Mouse (Mus musculus) CH12.LX (cell line): Measurements from ENCODE around the gene Lpcat3. TPM values are rescaled to one million over a fixed set of nuclear protein-coding genes. Genes with fewer than 3 reads are reported as not detected.

Experiments used
- DNase-seq: peaks from one replicate; pipeline ENCODE4 v3.0.0-alpha.2; 2013; ENCODE audit errors: extremely low read depth
- H3K27ac ChIP-seq: 2 replicates; pipeline ENCODE4 v1.5.1; 2012; ENCODE audit warnings: low read depth, mild to moderate bottlenecking, control low read depth, moderate library complexity; ENCODE audit not compliant: insufficient read depth
- H3K27me3 ChIP-seq: replicated peaks from 2 replicates; pipeline ENCODE3; 2012; ENCODE audit warnings: inconsistent platforms
- H3K36me3 ChIP-seq, 2 experiments: replicated peaks in 1 of 2; 2 replicates each; pipeline versions ENCODE3 to v1.6.1; 2012; ENCODE audit warnings: inconsistent platforms in 1 of 2, low read length in 1 of 2, mild to moderate bottlenecking in 1 of 2, mixed read lengths in 1 of 2, moderate library complexity in 1 of 2; ENCODE audit not compliant: control insufficient read depth in 1 of 2, insufficient read depth in 1 of 2
- H3K4me1 ChIP-seq, 2 experiments: 2 replicates each; pipeline ENCODE4 v1.6.1; 2012; ENCODE audit warnings: inconsistent platforms in 1 of 2, moderate library complexity in 1 of 2; ENCODE audit not compliant: insufficient read depth in 2 of 2, control insufficient read depth in 1 of 2
- H3K4me2 ChIP-seq: 2 replicates; pipeline ENCODE4 v1.6.1; 2012; ENCODE audit warnings: low read depth, mild to moderate bottlenecking, control low read depth; ENCODE audit not compliant: poor library complexity, insufficient read depth, severe bottlenecking
- H3K4me3 ChIP-seq, 3 experiments: fragments of 150-350 bp in 1 of 3; sonication (generic) in 1 of 3; replicated peaks in 1 of 3; 2 replicates each; pipeline versions ENCODE3 to v1.5.1; 2011 to 2012; ENCODE audit warnings: low read depth in 2 of 3, low read length in 2 of 3, mild to moderate bottlenecking in 2 of 3, moderate library complexity in 2 of 3, control low read depth in 1 of 3, improper control_type of control experiment in 1 of 3, inconsistent platforms in 1 of 3, mixed read lengths in 1 of 3; ENCODE audit not compliant: poor library complexity in 1 of 3
- H3K79me2 ChIP-seq: replicated peaks from 2 replicates; pipeline ENCODE4 v1.6.1; 2012; ENCODE audit warnings: mild to moderate bottlenecking, moderate library complexity; ENCODE audit not compliant: control insufficient read depth, poor library complexity, insufficient read depth, severe bottlenecking; ENCODE audit errors: extremely low read depth
- H3K9ac ChIP-seq: 2 replicates; pipeline ENCODE4 v1.6.1; 2012; ENCODE audit warnings: low read depth, mild to moderate bottlenecking, control low read depth, moderate library complexity; ENCODE audit not compliant: insufficient read depth
- H3K9me3 ChIP-seq: replicated peaks from 2 replicates; pipeline ENCODE3; 2012; ENCODE audit warnings: low read length, inconsistent platforms, mixed read lengths
- BHLHE40 ChIP-seq: IDR thresholded peaks from 2 replicates; pipeline ENCODE4 v1.6.1; 2011; ENCODE audit warnings: mild to moderate bottlenecking, low read depth, low read length, improper control_type of control experiment
- CHD1 ChIP-seq: IDR thresholded peaks from 2 replicates; pipeline ENCODE4 v1.6.1; 2012; ENCODE audit warnings: low read depth, low read length, improper control_type of control experiment, inconsistent platforms
- E2F4 ChIP-seq: IDR thresholded peaks from 2 replicates; pipeline ENCODE4 v1.6.1; 2011; ENCODE audit warnings: low read depth, low read length, improper control_type of control experiment; ENCODE audit not compliant: insufficient replicate concordance
- ETS1 ChIP-seq: conservative IDR thresholded peaks from 2 replicates; pipeline ENCODE4 v1.6.1; 2012; ENCODE audit warnings: low read depth, mild to moderate bottlenecking, inconsistent platforms, low read length, improper control_type of control experiment, moderate library complexity
- GABPA ChIP-seq: IDR thresholded peaks from 2 replicates; pipeline ENCODE4 v1.6.1; 2012; ENCODE audit warnings: low read depth, low read length, improper control_type of control experiment, inconsistent platforms; ENCODE audit not compliant: insufficient replicate concordance
- IRF4 ChIP-seq: IDR thresholded peaks from 2 replicates; pipeline ENCODE4 v1.6.1; 2014; ENCODE audit warnings: low read depth, mild to moderate bottlenecking, inconsistent platforms, low read length, improper control_type of control experiment
- JUND ChIP-seq: conservative IDR thresholded peaks from 2 replicates; pipeline ENCODE4 v1.6.1; 2011; ENCODE audit warnings: low read depth, low read length, improper control_type of control experiment
- KAT2A ChIP-seq: IDR thresholded peaks from 2 replicates; pipeline ENCODE4 v1.6.1; 2012; ENCODE audit warnings: low read length, improper control_type of control experiment, inconsistent platforms; ENCODE audit not compliant: insufficient replicate concordance
- MAFK ChIP-seq: IDR thresholded peaks from 2 replicates; pipeline ENCODE4 v1.6.1; 2011; ENCODE audit warnings: low read length, improper control_type of control experiment; ENCODE audit not compliant: insufficient replicate concordance
- MAX ChIP-seq: IDR thresholded peaks from 2 replicates; pipeline ENCODE4 v1.6.1; 2011; ENCODE audit warnings: low read length, improper control_type of control experiment
- MEF2A ChIP-seq: IDR thresholded peaks from 2 replicates; pipeline ENCODE4 v1.6.1; 2014; ENCODE audit warnings: low read depth, mild to moderate bottlenecking, inconsistent platforms, low read length, improper control_type of control experiment, borderline replicate concordance
- NELFE ChIP-seq: IDR thresholded peaks from 2 replicates; pipeline ENCODE4 v1.6.1; 2011; ENCODE audit warnings: low read depth, low read length, improper control_type of control experiment
- NRF1 ChIP-seq: IDR thresholded peaks from 2 replicates; pipeline ENCODE4 v1.6.1; 2014; ENCODE audit warnings: low read depth, mild to moderate bottlenecking, inconsistent platforms, low read length, improper control_type of control experiment, moderate library complexity
- POLR2A ChIP-seq: IDR thresholded peaks from 2 replicates; pipeline ENCODE4 v1.6.1; 2011; ENCODE audit warnings: low read depth, mild to moderate bottlenecking, improper control_type of control experiment, low read length
- RCOR1 ChIP-seq: conservative IDR thresholded peaks from 2 replicates; pipeline ENCODE4 v1.6.1; 2012; ENCODE audit warnings: low read depth, mild to moderate bottlenecking, inconsistent platforms, low read length, improper control_type of control experiment
- SMC3 ChIP-seq: IDR thresholded peaks from 2 replicates; pipeline ENCODE4 v1.6.1; 2011; ENCODE audit warnings: low read depth, low read length, improper control_type of control experiment
- TCF12 ChIP-seq: IDR thresholded peaks from 2 replicates; pipeline ENCODE4 v1.6.1; 2014; ENCODE audit warnings: low read depth, mild to moderate bottlenecking, inconsistent platforms, low read length, improper control_type of control experiment
- USF2 ChIP-seq: conservative IDR thresholded peaks from 2 replicates; pipeline ENCODE4 v1.6.1; 2011; ENCODE audit warnings: low read depth, low read length, improper control_type of control experiment
- ZMIZ1 ChIP-seq: IDR thresholded peaks from 2 replicates; pipeline ENCODE4 v1.6.1; 2012; ENCODE audit warnings: low read depth, mild to moderate bottlenecking, inconsistent platforms, low read length, improper control_type of control experiment
- dilution Hi-C: fragments of 300-500 bp; cut with MboI; formaldehyde crosslinking; loops from 2 replicates; pipeline ENCODE4 v1.14.3; 2020; ENCODE audit warnings: low sequenced_read_pairs; ENCODE audit not compliant: extremely low pct_unique_long_range_greater_than_20kb, extremely low pct_ligation_motif_present
- in situ Hi-C: fragments of 300-500 bp; cut with MboI; formaldehyde crosslinking; loops from 3 replicates; pipeline ENCODE4 v1.14.3; 2019; ENCODE audit warnings: low sequenced_read_pairs, low pct_ligation_motif_present, low pct_unique_long_range_greater_than_20kb, mixed read lengths
- polyA plus RNA-seq: library from polyadenylated mRNA; unstranded; fragments of >175 nt; gene quantifications from 2 replicates; pipeline ENCODE4 v1.2.1, GENCODE M21; 2012; ENCODE audit warnings: low read depth; ENCODE audit not compliant: insufficient read length
- total RNA-seq, 2 experiments: library from RNA; depleted of rRNA; stranded (reverse); fragments of 300-350 nt in 1 of 2; fragments of >200 nt in 1 of 2; gene quantifications; 2 replicates each; pipeline ENCODE4 v1.2.3; 2012 to 2014

Lpcat3 gene
- total and polyA plus RNA-seq, 3 experiments: 52.9 to 113 (median 77.0) TPM

GRCm38 (mm10) chr6:124723541-124723940 lies 60.7 kb downstream of the Lpcat3 start (continued):
- TF ChIP-seq IRF4 (0 out of 2 replicates have a peak, but pooled peaks have one; percentile 26), JUND (no peak), BHLHE40 (peak; percentile 58), RCOR1 (no peak), SMC3 (no peak; the same call in 1 of the 2 replicates), ZMIZ1 (no peak), NELFE (no peak), MAFK (no peak), USF2 (no peak), CHD1 (0 out of 2 replicates have a peak, but pooled peaks have one; percentile 1), E2F4 (no peak), TCF12 (peak; percentile 45; the same call in 1 of the 2 replicates)

DNA sequence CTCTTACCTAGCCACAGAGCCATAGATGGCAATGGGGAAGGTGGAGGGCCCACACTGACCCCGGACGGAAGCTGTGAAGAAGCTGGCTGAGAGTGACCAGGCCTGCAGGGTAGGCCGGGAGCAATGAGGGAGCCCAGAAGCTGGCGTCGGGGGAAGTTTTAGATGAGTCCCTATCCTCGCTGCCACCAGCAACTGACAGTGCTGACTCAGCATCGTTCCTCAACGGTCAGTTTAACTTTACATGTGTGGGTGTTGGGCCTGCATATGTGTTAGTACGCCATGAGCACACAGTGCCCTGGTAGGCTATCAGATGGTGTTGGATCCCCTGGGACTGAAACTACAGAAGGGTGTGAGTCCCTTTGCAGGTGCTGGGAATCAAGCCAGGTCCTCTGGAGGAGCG lies 61.6 kb downstream of the Lpcat3 start:
- no peak for DNase-seq
- Histone ChIP-seq H3K4me3 (peak overlapping the region in 1 of 3 experiments; percentile 17), H3K9ac (no peak overlapping the region), H3K36me3 (peaks cover 67 to 87% of the 10 kb centered on the region in 2 experiments), H3K27me3 (no peaks in the 10 kb centered on the region), H3K27ac (peak overlapping the region; percentile 94), H3K9me3 (no peaks in the 10 kb centered on the region), H3K4me1 (peaks cover 56 to 87% of the 10 kb centered on the region in 2 experiments), H3K79me2 (peaks cover 18% of the 10 kb centered on the region), H3K4me2 (no peak overlapping the region)
- no peak for TF ChIP-seq NRF1
- no peak for TF ChIP-seq KAT2A
- TF ChIP-seq MAFK: peak; percentile 94
- dilution Hi-C loops (no loop called here), in situ Hi-C loops (no loop called here)

GRCm38 (mm10) chr6:124728621-124729020 lies 65.8 kb downstream of the Lpcat3 start:
- no peak overlapping the region for H3K4me3 ChIP-seq
- dilution Hi-C loops: no loop called here
- no peak for DNase-seq
- no peaks in the 10 kb centered on the region for H3K9me3 ChIP-seq
- TF ChIP-seq ETS1 (no peak), MAX (no peak), SMC3 (no peak), USF2 (no peak), GABPA (no peak), MEF2A (no peak), POLR2A (0 out of 2 replicates have a peak, but pooled peaks have one; percentile 10)
- TF ChIP-seq, all 38 proteins: peak for 1
- H3K27me3 ChIP-seq: no peaks in the 10 kb centered on the region
- peaks cover 36% of the 10 kb centered on the region for H3K79me2 ChIP-seq
- no peak overlapping the region for H3K4me2 ChIP-seq
- in situ Hi-C loops: no loop called here
- peak overlapping the region; percentile 69 for H3K27ac ChIP-seq
- peak overlapping the region; percentile 61; the same call in 1 of the 2 replicates for H3K9ac ChIP-seq
- H3K36me3 ChIP-seq: peaks cover 56 to 72% of the 10 kb centered on the region in 2 experiments
- peaks cover 40 to 70% of the 10 kb centered on the region in 2 experiments for H3K4me1 ChIP-seq
